In genomic region chr12:68458196-68458595, GRCm38 (mm10) we compare ENCODE assay signal across 18 mouse cellular contexts.
"Had no signal": no experiment of that assay in that cellular context is flagged by ENCODE, and none has a peak within 500 bp of the region (broad histone marks: within the 10 kb centered on the region; RNA-seq: fewer than 3 reads in every experiment).

No protein-coding gene starts in this region.

- H3K27me3 ChIP-seq: midbrain, embryonic 12.5 days; midbrain, embryonic 15.5 days; neural tube, embryonic 13.5 days; neural tube, embryonic 15.5 days had no signal

- H3K9ac ChIP-seq: lung, embryonic 14.5 days; midbrain, embryonic 12.5 days; midbrain, embryonic 15.5 days; neural tube, embryonic 13.5 days; neural tube, embryonic 15.5 days had no signal

- H3K4me3 ChIP-seq: midbrain, embryonic 10.5 days; midbrain, embryonic 12.5 days; midbrain, embryonic 15.5 days; myocyte; neural tube, embryonic 13.5 days; neural tube, embryonic 15.5 days had no signal

- H3K4me2 ChIP-seq: lung, embryonic 14.5 days; midbrain, embryonic 12.5 days; midbrain, embryonic 15.5 days; neural tube, embryonic 13.5 days; neural tube, embryonic 15.5 days had no signal

- ATAC-seq: midbrain, embryonic 15.5 days had no signal

- H3K4me1 ChIP-seq: midbrain, embryonic 10.5 days; midbrain, embryonic 12.5 days had no signal

- H3K9me3 ChIP-seq: midbrain, embryonic 10.5 days; midbrain, embryonic 15.5 days; neural tube, embryonic 13.5 days; neural tube, embryonic 15.5 days had no signal

- H3K27ac ChIP-seq: midbrain, embryonic 10.5 days; midbrain, embryonic 12.5 days; midbrain, embryonic 15.5 days; neural tube, embryonic 13.5 days; neural tube, embryonic 15.5 days had no signal

- DNase-seq: lung, adult 18-20 months; lung, embryonic 14.5 days; lung, postnatal 10 days; lung, postnatal 4 days; retina, postnatal 1 day; right cerebral cortex, adult 18-20 months; right cerebral cortex, postnatal 25 days; right cerebral cortex, postnatal 4 days; spleen, adult 18-20 months; thymus, adult 18-20 months; thymus, postnatal 14 days; thymus, postnatal 36 days had no signal

- H3K36me3 ChIP-seq: midbrain, embryonic 10.5 days; midbrain, embryonic 12.5 days; midbrain, embryonic 15.5 days; neural tube, embryonic 13.5 days; neural tube, embryonic 15.5 days had no signal
